Mouse (Mus musculus) activated CD4-positive, CD25-positive, alpha-beta regulatory T cell, adult 4 months (primary cell): ENCODE data around the gene Trp53bp2. TPM values are rescaled to one million over a fixed set of nuclear protein-coding genes. Genes with fewer than 3 reads are reported as not detected.

ENCODE experiments used
- ATAC-seq: one replicate; pipeline ENCODE4 v1.8.0; 2017
- polyA plus RNA-seq, 2 experiments: library from polyadenylated mRNA; unstranded; fragments of 100-300 nt; shearing (Covaris generic); gene quantifications; one replicate each; pipeline ENCODE4 v1.2.1; 2017

Gene Trp53bp2
- polyA plus RNA-seq, 2 experiments from 2014 or later: 7.7 TPM

- ATAC-seq: no peak
Measured at GRCm38 (mm10) chr1:182409401-182410173, 615 bp downstream of the Trp53bp2 start.

- ATAC-seq: no peak
Measured at GRCm38 (mm10) chr1:182412586-182413270, 3.8 kb downstream of the Trp53bp2 start.

- ATAC-seq: no peak
Measured at GRCm38 (mm10) chr1:182419481-182419880, 10.5 kb downstream of the Trp53bp2 start.

- no peak for ATAC-seq
Measured at GRCm38 (mm10) chr1:182424274-182424673, 15.3 kb downstream of the Trp53bp2 start.

GRCm38 (mm10) chr1:182425176-182425575 is 16.2 kb downstream of the Trp53bp2 start:
- ATAC-seq: no peak

- no peak for ATAC-seq
Measured at GRCm38 (mm10) chr1:182426444-182426843, 17.5 kb downstream of the Trp53bp2 start.

- ATAC-seq: no peak
Measured at GRCm38 (mm10) chr1:182427426-182427825, 18.5 kb downstream of the Trp53bp2 start.

GRCm38 (mm10) chr1:182429826-182430225 is 20.9 kb downstream of the Trp53bp2 start:
- no peak for ATAC-seq

- ATAC-seq: no peak
Measured at GRCm38 (mm10) chr1:182430676-182431075, 21.7 kb downstream of the Trp53bp2 start.

- ATAC-seq: no peak
Measured at GRCm38 (mm10) chr1:182432059-182432458, 23.1 kb downstream of the Trp53bp2 start.

- ATAC-seq: no peak
Measured at GRCm38 (mm10) chr1:182436746-182437145, 27.8 kb downstream of the Trp53bp2 start.

- ATAC-seq: no peak
Measured at GRCm38 (mm10) chr1:182439546-182440222, 30.7 kb downstream of the Trp53bp2 start.

- no peak for ATAC-seq
Measured at GRCm38 (mm10) chr1:182441791-182442473, 33.0 kb downstream of the Trp53bp2 start.

- no peak for ATAC-seq
Measured at GRCm38 (mm10) chr1:182444116-182444515, 35.1 kb downstream of the Trp53bp2 start.

GRCm38 (mm10) chr1:182448276-182449035 is 39.5 kb downstream of the Trp53bp2 start:
- ATAC-seq: no peak

- no peak for ATAC-seq
Measured at GRCm38 (mm10) chr1:182452473-182452872, 43.5 kb downstream of the Trp53bp2 start.

- ATAC-seq: no peak
Measured at GRCm38 (mm10) chr1:182455080-182455479, 46.1 kb downstream of the Trp53bp2 start.

GRCm38 (mm10) chr1:182458556-182458955 is 49.6 kb downstream of the Trp53bp2 start:
- ATAC-seq: no peak

- ATAC-seq: no peak
Measured at GRCm38 (mm10) chr1:182459436-182459835, 50.5 kb downstream of the Trp53bp2 start.

GRCm38 (mm10) chr1:182460291-182461244 is 51.6 kb downstream of the Trp53bp2 start:
- no peak for ATAC-seq

- ATAC-seq: no peak
Measured at GRCm38 (mm10) chr1:182461261-182461660, 52.3 kb downstream of the Trp53bp2 start.
